In the genomic region with DNA sequence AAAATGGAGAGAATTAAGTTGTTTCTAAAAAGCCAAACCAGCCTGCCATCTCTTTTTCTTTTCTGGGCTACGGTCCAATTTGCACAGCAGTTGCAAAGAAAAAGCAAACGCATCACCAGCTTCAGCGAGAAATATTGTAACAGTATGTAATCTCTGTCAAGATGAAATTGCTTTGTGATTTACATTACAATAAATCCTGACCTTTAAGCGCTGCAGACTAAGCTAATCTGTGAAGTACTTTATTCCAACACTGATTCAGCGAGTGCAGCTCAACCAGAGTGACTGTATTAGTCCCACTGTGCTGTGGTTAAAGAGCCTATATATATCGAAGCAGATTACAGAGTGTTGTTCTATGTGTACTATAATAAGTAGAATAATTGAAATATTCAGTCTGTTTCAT, we compare ENCODE assay signal across 11 mouse cellular contexts. TPM values are rescaled to one million over a fixed set of nuclear protein-coding genes. Genes with fewer than 3 reads are reported as not detected.
DNase-seq lines count a peak whose midpoint lies in the region; ATAC-seq lines count a peak whose summit lies in the region.
"Had no signal": no experiment of that assay in that cellular context is flagged by ENCODE, and none has a peak within 500 bp of the region (broad histone marks: within the 10 kb centered on the region; RNA-seq: fewer than 3 reads in every experiment).

No protein-coding gene starts in this region.

- peak; percentile 77; the same call in 1 of the 2 replicates for ATAC-seq in hindbrain, embryonic 15.5 days (ENCODE audit: low FRiP score, low read depth)
- no peak for ATAC-seq in hindbrain, embryonic 12.5 days (ENCODE audit: low FRiP score)
- ATAC-seq in forebrain, embryonic 14.5 days, result peak; percentile 77
- peak; percentile 76 for ATAC-seq in neural tube, embryonic 14.5 days (ENCODE audit: low read depth)

- no peak overlapping the region for H3K9ac ChIP-seq in hindbrain, embryonic 15.5 days
- no peak overlapping the region for H3K9ac ChIP-seq in hindbrain, embryonic 12.5 days
- no peak overlapping the region for H3K9ac ChIP-seq in forebrain, embryonic 14.5 days (ENCODE audit: low read length)
- no peak overlapping the region for H3K9ac ChIP-seq in neural tube, embryonic 14.5 days (replicated peaks; ENCODE audit: low read depth, low read length)
- H3K9ac ChIP-seq: embryonic facial prominence, embryonic 15.5 days; limb, embryonic 12.5 days had no signal

- H3K4me1 ChIP-seq in hindbrain, embryonic 15.5 days (replicated peaks), result 0 out of 2 replicates have a peak, but pooled peaks cover 4% of the 10 kb centered on the region
- no peaks in the 10 kb centered on the region for H3K4me1 ChIP-seq in hindbrain, embryonic 12.5 days
- peaks cover 4% of the 10 kb centered on the region; the same call in 1 of the 2 replicates for H3K4me1 ChIP-seq in forebrain, embryonic 14.5 days (ENCODE audit: control insufficient read depth, insufficient read depth, low read length)
- no peaks in the 10 kb centered on the region for H3K4me1 ChIP-seq in neural tube, embryonic 14.5 days (ENCODE audit: control insufficient read depth, insufficient read depth, low read length)
- H3K4me1 ChIP-seq: embryonic facial prominence, embryonic 15.5 days; limb, embryonic 12.5 days had no signal

- H3K4me3 ChIP-seq in hindbrain, embryonic 15.5 days, result no peak overlapping the region
- no peak overlapping the region for H3K4me3 ChIP-seq in hindbrain, embryonic 12.5 days
- no peak overlapping the region for H3K4me3 ChIP-seq in forebrain, embryonic 14.5 days (ENCODE audit: low read depth, low read length)
- H3K4me3 ChIP-seq in neural tube, embryonic 14.5 days (ENCODE audit: low read depth, low read length), result no peak overlapping the region
- H3K4me3 ChIP-seq: embryonic facial prominence, embryonic 15.5 days; limb, embryonic 12.5 days had no signal

- peak; percentile 87 for DNase-seq in forebrain, embryonic 14.5 days (ENCODE audit: low spot score)
- peak; percentile 60 for DNase-seq in layer of hippocampus, adult 9-11 months
- no peak for DNase-seq in gastrocnemius, adult 8-10 months (ENCODE audit: low spot score in 2 of 2)
- DNase-seq in adrenal gland, adult 2 months, result no peak
- no peak for DNase-seq in kidney, postnatal 36 days
- DNase-seq: kidney, adult 11 months had no signal

- H3K36me3 ChIP-seq in hindbrain, embryonic 15.5 days, result no peaks in the 10 kb centered on the region
- no peaks in the 10 kb centered on the region for H3K36me3 ChIP-seq in hindbrain, embryonic 12.5 days
- H3K36me3 ChIP-seq in forebrain, embryonic 14.5 days (ENCODE audit: control insufficient read depth, insufficient read depth, low read length), result no peaks in the 10 kb centered on the region
- H3K36me3 ChIP-seq in neural tube, embryonic 14.5 days (ENCODE audit: control insufficient read depth, insufficient read depth, low read length), result no peaks in the 10 kb centered on the region
- H3K36me3 ChIP-seq: embryonic facial prominence, embryonic 15.5 days; limb, embryonic 12.5 days had no signal

- no peaks in the 10 kb centered on the region for H3K9me3 ChIP-seq in hindbrain, embryonic 15.5 days
- H3K9me3 ChIP-seq in hindbrain, embryonic 12.5 days (replicated peaks), result no peaks in the 10 kb centered on the region
- H3K9me3 ChIP-seq in forebrain, embryonic 14.5 days (replicated peaks; ENCODE audit: control insufficient read depth, low read length), result no peaks in the 10 kb centered on the region
- H3K9me3 ChIP-seq in neural tube, embryonic 14.5 days (ENCODE audit: control insufficient read depth, low read length), result no peaks in the 10 kb centered on the region
- H3K9me3 ChIP-seq: embryonic facial prominence, embryonic 15.5 days; limb, embryonic 12.5 days had no signal

- WGBS in hindbrain, embryonic 15.5 days, result 26% methylated on average over 6 of the region's 6 CpGs
- WGBS in hindbrain, embryonic 12.5 days, result 67% methylated on average over 6 of the region's 6 CpGs
- 27% methylated on average over 6 of the region's 6 CpGs for WGBS in forebrain, embryonic 14.5 days
- 51% methylated on average over 6 of the region's 6 CpGs for WGBS in neural tube, embryonic 14.5 days

- H3K4me2 ChIP-seq in hindbrain, embryonic 15.5 days, result no peak overlapping the region
- no peak overlapping the region for H3K4me2 ChIP-seq in hindbrain, embryonic 12.5 days (replicated peaks)
- H3K4me2 ChIP-seq in forebrain, embryonic 14.5 days (ENCODE audit: low read length), result no peak overlapping the region
- no peak overlapping the region for H3K4me2 ChIP-seq in neural tube, embryonic 14.5 days (ENCODE audit: low read depth, low read length)
- H3K4me2 ChIP-seq: embryonic facial prominence, embryonic 15.5 days; limb, embryonic 12.5 days had no signal

- H3K27me3 ChIP-seq in hindbrain, embryonic 15.5 days, result no peaks in the 10 kb centered on the region
- no peaks in the 10 kb centered on the region for H3K27me3 ChIP-seq in hindbrain, embryonic 12.5 days
- H3K27me3 ChIP-seq in forebrain, embryonic 14.5 days (replicated peaks; ENCODE audit: control insufficient read depth, insufficient read depth, low read length), result no peaks in the 10 kb centered on the region
- no peaks in the 10 kb centered on the region for H3K27me3 ChIP-seq in neural tube, embryonic 14.5 days (ENCODE audit: control insufficient read depth, insufficient read depth, low read length)
- H3K27me3 ChIP-seq: embryonic facial prominence, embryonic 15.5 days; limb, embryonic 12.5 days had no signal

- H3K27ac ChIP-seq in hindbrain, embryonic 15.5 days (replicated peaks), result no peak overlapping the region
- H3K27ac ChIP-seq in hindbrain, embryonic 12.5 days, result no peak overlapping the region
- H3K27ac ChIP-seq in forebrain, embryonic 14.5 days (ENCODE audit: low read depth, low read length), result peak overlapping the region; percentile 40; the same call in 1 of the 2 replicates
- no peak overlapping the region for H3K27ac ChIP-seq in neural tube, embryonic 14.5 days (ENCODE audit: low read depth, low read length)
- H3K27ac ChIP-seq: embryonic facial prominence, embryonic 15.5 days; limb, embryonic 12.5 days had no signal

RNA-seq across cellular contexts. Expression of gene Cetn3, which starts 45.6 kb away (rescaled TPM):
- 210 and 215 TPM in 2 replicates for polyA plus RNA-seq in hindbrain, embryonic 15.5 days (2015; fragmentation: Nextera tagmentation; extraction: Ambion mirVana)
- polyA plus RNA-seq in hindbrain, embryonic 12.5 days (2016; fragmentation: Nextera tagmentation; extraction: Ambion mirVana), result 228 and 245 TPM in 2 replicates
- 301 and 315 TPM in 2 replicates for polyA plus RNA-seq in forebrain, embryonic 14.5 days (2014; fragmentation: Nextera tagmentation; extraction: Ambion mirVana)
- 277 and 283 TPM in 2 replicates for polyA plus RNA-seq in neural tube, embryonic 14.5 days (2014; fragmentation: Nextera tagmentation; extraction: Ambion mirVana)
- 10 to 100 TPM; 15.6 to 20.6 (median 18.8) TPM for total RNA-seq in gastrocnemius, adult 8-10 months (2022)
- total RNA-seq in adrenal gland, adult 2 months (2021), result 100 to 1,000 TPM; 116 to 135 TPM
- 0.48 and 0.77 TPM in 2 replicates for polyA plus RNA-seq in adrenal gland, adult 2 months (2012; rRNA removed)

Comparison
In these comparisons a context has a peak if more than half of its experiments do, and no peak if none do; other contexts are left out.
1. DNase-seq: peak in forebrain, embryonic 14.5 days (single experiment) and layer of hippocampus, adult 9-11 months (single experiment); none in gastrocnemius, adult 8-10 months (0 of 2), adrenal gland, adult 2 months (single experiment) and kidney, postnatal 36 days (0 of 2).
2. RNA of gene Cetn3, which starts 45.6 kb away (polyA plus RNA-seq): 301 to 315 TPM in forebrain, embryonic 14.5 days, 277 to 283 TPM in neural tube, embryonic 14.5 days, 228 to 245 TPM in hindbrain, embryonic 12.5 days and 210 to 215 TPM in hindbrain, embryonic 15.5 days; 0.48 to 0.77 TPM in adrenal gland, adult 2 months; every median in the first group is over 100 times any median in the second.